Mouse (Mus musculus): Measurements from ENCODE around the gene Hist1h2bc.

Hist1h2bc gene

GRCm38 (mm10) chr13:23742007-23742406, 58.0 kb downstream of the Hist1h2bc start:
- Histone ChIP-seq H3K4me1 (replicated peaks; ENCODE audit: low read depth, low read length) (peaks cover 28% of the 10 kb centered on the region), H3K36me3 (ENCODE audit: insufficient read depth, low read length) (no peaks in the 10 kb centered on the region), H3K27me3 (ENCODE audit: insufficient read depth, low read length) (no peaks in the 10 kb centered on the region), H3K4me3 (replicated peaks; ENCODE audit: low read length) (peak overlapping the region; percentile 46; the same call in 1 of the 2 replicates), H3K9me3 (ENCODE audit: low read length) (no peaks in the 10 kb centered on the region)
- TF ChIP-seq NANOG (IDR thresholded peaks at IDR 0.05; ENCODE audit: borderline replicate concordance, low read length) (no peak; the same call in 1 of the 2 replicates), CTCF (conservative IDR thresholded peaks at IDR 0.05; ENCODE audit: low read length) (no peak), POU5F1 (IDR thresholded peaks at IDR 0.05; ENCODE audit: borderline replicate concordance, low read length) (0 out of 2 replicates have a peak, but pooled peaks have one; percentile 52)
